Mouse (Mus musculus) bone marrow, adult 2 months (tissue): ENCODE measurements at regions not wholly inside any gene's neighbourhood (a gene's known extent, or its start where the extent isn't known, plus 50 kb on each side); places are given as distances from the start of the nearest gene placed in this dataset.

Experiments used
- CTCF ChIP-seq: fragments of 200-500 bp; IDR thresholded peaks from 2 replicates; pipeline ENCODE4 v1.5.1; 2011; ENCODE audit warnings: low read length, control low read depth; ENCODE audit not compliant: control insufficient read depth, insufficient read depth
- POLR2A ChIP-seq: fragments of 200-500 bp; IDR thresholded peaks from 2 replicates; pipeline ENCODE4 v1.6.1; 2011; ENCODE audit warnings: low read depth, mild to moderate bottlenecking, control low read depth, low read length, borderline replicate concordance; ENCODE audit not compliant: control insufficient read depth

DNA sequence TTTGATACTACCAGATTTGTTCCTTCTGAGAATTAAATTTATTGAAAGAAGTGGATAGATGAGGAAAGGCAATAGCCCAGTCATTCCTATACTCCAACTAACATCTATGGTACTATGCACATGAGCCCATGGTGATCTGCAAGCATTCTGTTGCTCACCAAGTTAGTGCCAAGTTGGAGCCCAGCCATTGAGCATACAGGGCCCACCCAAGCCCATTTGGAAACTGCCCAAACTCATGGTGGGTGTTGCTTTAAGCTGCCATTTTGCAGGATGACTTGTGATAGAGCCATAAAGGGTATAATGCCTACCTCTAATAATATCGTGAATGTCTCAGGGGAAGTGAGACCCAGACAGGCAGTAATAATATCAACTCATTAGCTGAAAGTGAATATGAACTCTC is 294.2 kb upstream of the Nrp1 start:
- TF ChIP-seq CTCF (no peak), POLR2A (no peak)
